Mouse (Mus musculus): ENCODE results near the gene Adamts15.

Gene Adamts15

GRCm38 (mm10) chr9:30920736-30921135, 1.5 kb downstream of the Adamts15 start:
- peak; percentile 31 for DNase-seq

- no peak for DNase-seq
Observed at GRCm38 (mm10) chr9:30919686-30920085, 2.6 kb downstream of the Adamts15 start.

GRCm38 (mm10) chr9:30918466-30919356, 3.5 kb downstream of the Adamts15 start:
- DNase-seq = no peak

- DNase-seq = no peak
Observed at GRCm38 (mm10) chr9:30916266-30916968, 5.8 kb downstream of the Adamts15 start.

- DNase-seq = no peak
Observed at GRCm38 (mm10) chr9:30914241-30914640, 8.0 kb downstream of the Adamts15 start.

GRCm38 (mm10) chr9:30913429-30913828, 8.8 kb downstream of the Adamts15 start:
- DNase-seq = no peak

GRCm38 (mm10) chr9:30912161-30912560, 10.1 kb downstream of the Adamts15 start:
- no peak for DNase-seq

GRCm38 (mm10) chr9:30910491-30910890, 11.8 kb downstream of the Adamts15 start:
- no peak for DNase-seq

- DNase-seq = no peak
Observed at GRCm38 (mm10) chr9:30908973-30909372, 13.3 kb downstream of the Adamts15 start.

GRCm38 (mm10) chr9:30908296-30908690, 14.0 kb downstream of the Adamts15 start:
- DNase-seq = no peak

GRCm38 (mm10) chr9:30907677-30908295, 14.5 kb downstream of the Adamts15 start:
- DNase-seq = no peak

- DNase-seq = no peak
Observed at GRCm38 (mm10) chr9:30906426-30906825, 15.8 kb downstream of the Adamts15 start.

GRCm38 (mm10) chr9:30905861-30906260, 16.4 kb downstream of the Adamts15 start:
- no peak for DNase-seq

- DNase-seq = no peak
Observed at GRCm38 (mm10) chr9:30903266-30903665, 19.0 kb downstream of the Adamts15 start.

GRCm38 (mm10) chr9:30902641-30903040, 19.6 kb downstream of the Adamts15 start:
- no peak for DNase-seq

GRCm38 (mm10) chr9:30902152-30902551, 20.1 kb downstream of the Adamts15 start:
- DNase-seq = no peak

GRCm38 (mm10) chr9:30897169-30897568, 25.1 kb downstream of the Adamts15 start:
- no peak for DNase-seq

- DNase-seq = peak; percentile 69
Observed at GRCm38 (mm10) chr9:30896752-30897151, 25.5 kb downstream of the Adamts15 start.

GRCm38 (mm10) chr9:30895618-30896017, 26.6 kb downstream of the Adamts15 start:
- DNase-seq = no peak

- no peak for DNase-seq
Observed at GRCm38 (mm10) chr9:30886276-30886675, 36.0 kb downstream of the Adamts15 start.

GRCm38 (mm10) chr9:30880553-30880952, 41.7 kb downstream of the Adamts15 start:
- no peak for DNase-seq

- DNase-seq = no peak
Observed at GRCm38 (mm10) chr9:30879947-30880273, 42.3 kb downstream of the Adamts15 start.

- no peak for DNase-seq
Observed at GRCm38 (mm10) chr9:30879248-30879946, 42.9 kb downstream of the Adamts15 start.

Measured in cerebellum, adult 9-11 months (tissue).